Mouse (Mus musculus): ENCODE results near the gene Wars. TPM values are rescaled to one million over a fixed set of nuclear protein-coding genes. Genes with fewer than 3 reads are reported as not detected.

Wars gene
- polyA plus RNA-seq, 1 experiment: 65.8 TPM

DNA sequence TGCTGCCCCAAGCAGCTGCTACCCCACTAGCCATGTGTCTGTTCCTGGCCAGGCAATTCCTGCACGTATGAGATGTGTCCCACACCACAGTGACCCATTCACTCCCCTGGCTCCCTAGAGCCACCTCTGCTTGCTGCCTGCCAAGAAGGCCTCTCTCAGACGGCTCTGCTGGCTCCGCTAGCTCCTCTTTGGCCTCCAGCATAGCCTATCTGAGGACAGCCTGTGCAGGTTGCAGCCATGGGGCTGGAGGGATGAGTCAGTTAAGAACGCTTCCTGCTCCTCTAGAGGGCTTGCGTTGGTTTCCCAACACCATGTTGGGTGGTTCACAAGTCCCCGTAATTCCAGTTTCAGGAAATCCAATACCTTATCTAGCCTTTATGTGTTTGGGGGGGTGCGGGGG is 51.3 kb downstream of the Wars start:
- Histone ChIP-seq H3K79me3 (ENCODE audit: low read depth) (peaks cover 7% of the 10 kb centered on the region), H3K36me3 (ENCODE audit: control insufficient read depth, insufficient read depth) (peaks cover 9% of the 10 kb centered on the region)

DNA sequence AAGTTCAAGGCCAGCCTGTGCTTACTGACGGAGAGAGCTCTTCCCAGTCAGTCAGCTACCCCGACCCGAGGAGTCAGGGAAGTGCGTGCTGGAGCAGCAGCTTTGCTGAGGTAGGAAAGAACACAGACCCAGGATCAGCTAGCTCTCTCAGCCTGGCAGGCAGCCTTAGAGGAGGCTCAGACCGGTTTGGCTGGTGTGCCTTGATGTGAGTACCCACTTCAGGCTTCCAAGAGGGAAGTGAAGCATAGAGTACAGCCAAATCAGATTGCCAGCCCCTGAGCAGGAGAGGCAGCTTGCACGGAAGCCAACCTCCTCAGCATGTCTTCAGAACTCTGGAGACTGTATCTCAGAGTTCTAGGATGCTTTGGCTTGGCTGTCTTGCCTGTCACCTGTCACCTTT is 52.8 kb downstream of the Wars start:
- TF ChIP-seq MYOD1 (IDR thresholded peaks at IDR 0.05; ENCODE audit: control insufficient read depth, insufficient read length, low read depth): no peak
- no peak for TF ChIP-seq CTCF (IDR thresholded peaks at IDR 0.05; ENCODE audit: control insufficient read depth, insufficient read depth, insufficient read length)
- TF ChIP-seq USF1 (IDR thresholded peaks at IDR 0.05; ENCODE audit: low read depth): no peak
- no peak for TF ChIP-seq CEBPB (IDR thresholded peaks at IDR 0.05; ENCODE audit: low read depth)
- no peak for TF ChIP-seq FOSL1 (IDR thresholded peaks at IDR 0.05; ENCODE audit: insufficient read depth, low read length, poor library complexity, severe bottlenecking)
- no peak for TF ChIP-seq MYOG (IDR thresholded peaks at IDR 0.05; ENCODE audit: control insufficient read depth, extremely low read depth, insufficient read length)
- no peak for TF ChIP-seq MAX (IDR thresholded peaks at IDR 0.05)
- peaks cover 18% of the 10 kb centered on the region for H3K79me3 ChIP-seq (ENCODE audit: low read depth)
- peaks cover 9% of the 10 kb centered on the region for H3K36me3 ChIP-seq (ENCODE audit: control insufficient read depth, insufficient read depth)
- H3K79me2 ChIP-seq (ENCODE audit: control insufficient read depth, insufficient read depth): peaks cover 24% of the 10 kb centered on the region
- no peak overlapping the region for H3K4me3 ChIP-seq (ENCODE audit: insufficient read depth, poor library complexity, severe bottlenecking)
- H3K27me3 ChIP-seq (ENCODE audit: control insufficient read depth, insufficient read depth, insufficient read length): no peaks in the 10 kb centered on the region
- H3ac ChIP-seq (ENCODE audit: control insufficient read depth, insufficient read length, low read depth): no peak overlapping the region

More for the DNA sequence above, 51.3 kb downstream of the Wars start:
- no peaks in the 10 kb centered on the region for H3K27me3 ChIP-seq (ENCODE audit: control insufficient read depth, insufficient read depth, insufficient read length)
- H3K79me2 ChIP-seq (ENCODE audit: control insufficient read depth, insufficient read depth): peaks cover 9% of the 10 kb centered on the region
- no peak overlapping the region for H3ac ChIP-seq (ENCODE audit: control insufficient read depth, insufficient read length, low read depth)
- H3K4me3 ChIP-seq (ENCODE audit: insufficient read depth, poor library complexity, severe bottlenecking): no peak overlapping the region
- TF ChIP-seq CTCF (IDR thresholded peaks at IDR 0.05; ENCODE audit: control insufficient read depth, insufficient read depth, insufficient read length) (no peak), MAX (IDR thresholded peaks at IDR 0.05) (no peak), USF1 (IDR thresholded peaks at IDR 0.05; ENCODE audit: low read depth) (no peak), MYOD1 (IDR thresholded peaks at IDR 0.05; ENCODE audit: control insufficient read depth, insufficient read length, low read depth) (no peak)

DNA sequence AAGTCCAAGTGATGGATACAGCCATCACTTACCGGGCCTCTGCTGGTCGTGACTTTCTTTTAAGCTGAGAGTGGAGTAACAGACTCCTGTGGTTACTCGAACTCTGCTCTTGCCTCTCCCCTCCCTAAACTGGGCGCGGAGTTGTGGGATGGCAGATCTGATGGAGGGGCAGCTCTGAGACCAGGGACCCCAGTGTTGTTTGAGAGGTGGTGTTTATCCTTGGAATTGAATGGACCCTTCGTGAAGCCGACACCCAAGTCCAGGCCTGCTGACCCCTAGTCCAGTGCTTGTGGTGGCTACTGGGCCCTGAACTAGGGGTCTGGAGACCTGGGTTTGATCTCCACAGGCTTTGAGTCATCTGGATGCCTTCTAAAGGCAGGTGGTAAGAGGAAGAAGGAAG is 57.3 kb downstream of the Wars start:
- peaks cover 6% of the 10 kb centered on the region for H3K36me3 ChIP-seq (ENCODE audit: control insufficient read depth, insufficient read depth)
- peaks cover 41% of the 10 kb centered on the region for H3K79me2 ChIP-seq (ENCODE audit: control insufficient read depth, insufficient read depth)
- TF ChIP-seq MYOG (IDR thresholded peaks at IDR 0.05; ENCODE audit: control insufficient read depth, extremely low read depth, insufficient read length) (no peak), FOSL1 (IDR thresholded peaks at IDR 0.05; ENCODE audit: insufficient read depth, low read length, poor library complexity, severe bottlenecking) (no peak), CEBPB (IDR thresholded peaks at IDR 0.05; ENCODE audit: low read depth) (no peak), MAX (IDR thresholded peaks at IDR 0.05) (no peak), USF1 (IDR thresholded peaks at IDR 0.05; ENCODE audit: low read depth) (no peak), CTCF (IDR thresholded peaks at IDR 0.05; ENCODE audit: control insufficient read depth, insufficient read depth, insufficient read length) (no peak), MYOD1 (IDR thresholded peaks at IDR 0.05; ENCODE audit: control insufficient read depth, insufficient read length, low read depth) (no peak)
- no peaks in the 10 kb centered on the region for H3K27me3 ChIP-seq (ENCODE audit: control insufficient read depth, insufficient read depth, insufficient read length)
- peak overlapping the region; percentile 52 for H3K4me3 ChIP-seq (ENCODE audit: insufficient read depth, poor library complexity, severe bottlenecking)
- H3ac ChIP-seq (ENCODE audit: control insufficient read depth, insufficient read length, low read depth): peak overlapping the region; percentile 85
- H3K79me3 ChIP-seq (ENCODE audit: low read depth): peaks cover 18% of the 10 kb centered on the region

DNA sequence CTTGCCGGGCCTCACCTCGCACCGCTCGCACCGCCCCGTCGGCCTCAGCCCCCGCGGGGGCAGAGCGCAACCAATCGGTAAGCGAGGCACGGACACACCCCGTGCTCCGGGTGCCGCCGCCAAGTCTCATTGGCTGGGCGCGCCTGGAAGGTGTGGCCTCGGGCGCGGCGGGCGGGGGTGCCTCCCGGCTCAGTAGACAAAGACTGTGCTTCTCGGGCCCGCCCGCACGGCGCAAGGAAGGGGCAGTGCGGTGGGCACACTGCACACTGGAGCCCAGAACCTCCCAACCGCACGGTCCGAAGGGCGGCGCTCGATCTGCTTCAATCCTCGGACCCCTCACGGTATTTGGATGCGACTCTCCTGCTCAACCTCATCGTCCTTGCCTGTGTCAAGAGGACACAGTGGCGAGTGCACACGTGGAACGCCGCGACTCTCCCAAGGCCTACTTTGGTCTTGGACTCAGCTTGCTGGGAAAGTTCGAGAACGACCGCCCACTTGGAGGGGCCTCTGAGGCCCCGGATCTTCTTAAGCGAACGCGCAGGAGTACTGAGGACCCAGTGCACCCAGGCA is 58.0 kb downstream of the Wars start, which contains the start of the genes Slc25a29 and Slc25a47:
Gene Slc25a29 (minus strand): TSS at position 44 of the 570 bp plus-strand sequence.
Gene Slc25a47 (plus strand): TSS at position 207 of the 570 bp plus-strand sequence.
- H3K27me3 ChIP-seq (ENCODE audit: control insufficient read depth, insufficient read depth, insufficient read length): no peaks in the 10 kb centered on the region
- TF ChIP-seq USF1 (IDR thresholded peaks at IDR 0.05; ENCODE audit: low read depth) (no peak), MAX (IDR thresholded peaks at IDR 0.05) (peak; percentile 77), CTCF (IDR thresholded peaks at IDR 0.05; ENCODE audit: control insufficient read depth, insufficient read depth, insufficient read length) (no peak)
- H3K79me3 ChIP-seq (ENCODE audit: low read depth): peaks cover 18% of the 10 kb centered on the region
- H3K4me3 ChIP-seq (ENCODE audit: insufficient read depth, poor library complexity, severe bottlenecking): peak within 1 kb of the TSS; percentile 52
- H3K79me2 ChIP-seq (ENCODE audit: control insufficient read depth, insufficient read depth): peaks cover 41% of the 10 kb centered on the region
- H3ac ChIP-seq (ENCODE audit: control insufficient read depth, insufficient read length, low read depth): peak within 1 kb of the TSS; percentile 90
- H3K36me3 ChIP-seq (ENCODE audit: control insufficient read depth, insufficient read depth): no peaks in the 10 kb centered on the region

- Histone ChIP-seq H3K36me3 (ENCODE audit: control insufficient read depth, insufficient read depth) (no peaks in the 10 kb centered on the region), H3K27me3 (ENCODE audit: control insufficient read depth, insufficient read depth, insufficient read length) (no peaks in the 10 kb centered on the region), H3K79me3 (ENCODE audit: low read depth) (peaks cover 18% of the 10 kb centered on the region), H3K79me2 (ENCODE audit: control insufficient read depth, insufficient read depth) (peaks cover 41% of the 10 kb centered on the region), H3K4me3 (ENCODE audit: insufficient read depth, poor library complexity, severe bottlenecking) (peak overlapping the region; percentile 52), H3ac (ENCODE audit: control insufficient read depth, insufficient read length, low read depth) (peak overlapping the region; percentile 90)
- TF ChIP-seq CEBPB (IDR thresholded peaks at IDR 0.05; ENCODE audit: low read depth): no peak
- no peak for TF ChIP-seq USF1 (IDR thresholded peaks at IDR 0.05; ENCODE audit: low read depth)
- TF ChIP-seq FOSL1 (IDR thresholded peaks at IDR 0.05; ENCODE audit: insufficient read depth, low read length, poor library complexity, severe bottlenecking): no peak
- no peak for TF ChIP-seq MYOD1 (IDR thresholded peaks at IDR 0.05; ENCODE audit: control insufficient read depth, insufficient read length, low read depth)
- no peak for TF ChIP-seq MAX (IDR thresholded peaks at IDR 0.05)
- no peak for TF ChIP-seq CTCF (IDR thresholded peaks at IDR 0.05; ENCODE audit: control insufficient read depth, insufficient read depth, insufficient read length)
- TF ChIP-seq MYOG (IDR thresholded peaks at IDR 0.05; ENCODE audit: control insufficient read depth, extremely low read depth, insufficient read length): no peak
Measured at GRCm38 (mm10) chr12:108835208-108835839, 58.6 kb downstream of the Wars start.
